Mouse (Mus musculus): ENCODE results near the gene Gm17617. TPM values are rescaled to one million over a fixed set of nuclear protein-coding genes. Genes with fewer than 3 reads are reported as not detected.

The Gm17617 gene
- total RNA-seq (2023): not detected

DNA sequence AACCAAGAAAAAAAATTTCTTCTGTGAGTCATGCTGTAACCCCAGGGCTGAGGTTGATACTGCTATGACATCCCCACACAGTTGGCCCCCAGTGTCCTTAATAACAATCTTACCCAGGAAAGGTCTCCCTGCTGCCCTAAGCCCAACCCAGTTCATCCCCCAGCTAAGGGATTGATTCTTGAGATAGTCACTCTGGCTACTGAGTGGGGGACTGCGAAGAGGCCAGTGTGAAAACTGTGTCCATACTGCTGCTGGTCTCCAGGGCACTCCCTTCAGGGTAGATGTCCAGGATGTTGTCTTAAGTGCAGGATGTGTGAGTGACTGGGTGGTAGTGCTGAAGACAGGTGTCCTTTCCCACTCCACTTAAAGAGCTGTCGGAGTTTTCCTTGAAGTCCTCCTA, at the start of gene Gm17617:
Gene Gm17617 (minus strand): TSS at position 101 of the 400 bp plus-strand sequence.

DNA sequence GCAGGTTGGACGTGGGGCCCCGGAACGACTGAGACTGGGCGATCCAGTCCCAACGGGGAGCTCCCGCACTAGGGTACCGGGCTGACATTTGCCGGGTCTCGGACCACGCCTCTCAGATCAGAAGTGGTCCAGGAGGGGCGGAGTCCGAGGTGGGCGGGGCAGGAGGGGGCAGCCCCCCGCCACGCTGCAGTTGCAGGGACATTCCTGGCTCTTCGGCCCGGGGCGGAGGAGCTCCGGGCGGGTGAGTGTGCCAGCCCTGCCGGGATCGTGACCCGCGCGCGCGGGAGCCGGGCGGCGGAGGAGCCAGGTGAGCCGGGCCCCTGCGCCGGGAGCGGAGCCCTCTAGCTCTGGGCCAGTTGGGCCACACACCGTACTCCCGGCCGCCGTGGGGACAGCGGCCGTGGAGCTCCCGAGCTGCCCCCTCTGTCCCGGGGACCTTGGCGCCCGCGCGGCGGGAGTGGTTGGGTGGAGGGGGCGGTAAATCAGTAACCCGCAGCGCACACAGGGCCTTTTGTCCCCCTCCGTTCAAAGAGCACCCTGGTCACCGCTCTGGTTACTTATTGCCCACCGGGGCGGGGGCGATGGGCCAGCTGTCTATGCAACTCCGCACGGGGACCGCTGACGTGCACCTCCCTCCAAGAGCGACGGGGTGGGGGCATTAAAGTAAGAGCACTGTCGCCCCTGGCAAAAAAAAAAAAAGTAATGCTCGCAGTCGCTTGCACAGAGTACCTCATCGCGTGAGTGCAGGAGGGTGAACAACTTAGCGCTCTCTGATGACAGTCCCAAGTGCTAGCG, 19.5 kb upstream of the Gm17617 start, which contains the start of gene Fgfr4:
Gene Fgfr4 (plus strand): TSS at position 20 of the 795 bp plus-strand sequence.

DNA sequence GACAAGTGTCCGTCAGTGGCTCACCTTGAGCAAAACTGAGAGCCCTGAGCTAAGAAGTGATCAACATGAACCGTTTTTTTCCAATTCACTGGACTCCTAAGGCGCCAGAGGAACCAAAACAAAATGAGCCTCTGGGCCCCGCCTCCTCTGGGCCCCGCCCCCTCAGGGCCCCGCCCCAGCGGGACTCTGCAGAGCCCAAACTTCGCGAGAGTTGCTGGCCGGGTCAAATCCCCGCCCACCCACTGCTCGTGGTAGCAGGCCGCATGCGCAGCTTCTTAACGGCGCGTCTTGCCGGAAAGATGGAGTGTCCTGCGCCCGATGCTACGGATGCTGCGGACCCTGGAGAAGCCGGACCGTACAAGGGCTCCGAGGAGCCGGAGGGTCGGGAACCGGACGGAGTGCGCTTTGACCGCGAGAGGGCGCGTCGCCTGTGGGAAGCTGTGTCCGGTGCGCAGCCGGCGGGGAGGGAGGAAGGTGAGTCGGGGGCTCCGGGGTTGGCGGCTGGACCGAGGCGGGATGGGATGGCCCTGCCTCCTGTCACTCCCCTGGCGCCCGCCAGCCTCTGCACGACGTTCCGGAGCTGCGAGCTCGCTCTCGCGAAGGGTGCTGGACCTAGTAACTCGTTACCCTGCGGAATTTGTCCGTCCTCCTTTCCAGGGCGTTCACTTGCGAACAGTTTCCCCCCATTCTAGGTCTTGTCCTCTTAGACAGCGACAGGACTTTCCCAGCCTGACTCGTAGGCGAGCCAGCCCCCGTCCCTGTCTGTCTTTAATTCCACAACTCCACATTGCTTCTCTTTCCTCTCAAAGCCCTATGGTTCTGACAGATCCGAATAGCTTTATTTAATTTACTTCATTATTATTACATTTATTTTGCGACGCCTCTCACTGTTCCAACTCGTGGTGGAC, 28.0 kb downstream of the Gm17617 start, which contains the start of gene Zfp346:
Gene Zfp346 (plus strand): TSS at position 267 of the 908 bp plus-strand sequence.

DNA sequence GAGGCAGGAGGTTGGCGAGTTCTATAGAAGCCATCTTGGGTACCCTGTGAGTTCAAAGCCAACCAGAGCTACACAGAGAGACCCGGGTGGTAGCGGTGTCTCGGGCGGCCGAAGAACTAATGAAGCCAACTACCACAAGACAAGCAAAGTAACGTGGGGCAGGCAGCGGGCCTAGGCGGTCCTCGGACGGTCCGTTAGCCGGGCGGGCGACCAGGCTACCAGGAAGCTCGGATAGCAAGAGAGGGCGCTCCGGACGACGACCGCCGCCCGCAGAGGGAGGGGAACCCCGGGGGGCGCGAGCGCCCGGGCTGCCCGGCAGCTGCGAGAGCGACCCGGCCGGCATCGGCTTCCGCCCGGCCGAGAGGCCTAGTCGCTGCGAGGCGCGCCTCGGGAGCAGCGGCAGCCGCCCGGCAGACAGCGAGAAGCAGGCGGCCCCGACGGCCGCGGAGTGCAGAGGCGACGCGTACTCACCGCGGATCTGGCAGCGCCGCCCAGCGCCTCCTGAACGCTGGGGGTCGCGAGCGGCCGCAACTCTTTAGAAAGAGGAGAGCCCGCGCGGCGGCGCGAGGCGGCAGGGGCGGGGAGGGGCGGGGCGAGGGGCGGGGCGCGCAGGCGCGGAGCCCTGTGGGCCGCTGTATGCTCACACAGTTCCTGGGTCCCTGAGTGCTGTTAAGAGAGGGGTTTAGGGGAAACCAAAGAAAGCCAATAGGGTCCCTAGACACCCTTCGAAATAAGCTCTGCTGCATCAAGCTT, 33.4 kb downstream of the Gm17617 start, which contains the start of gene Uimc1:
Gene Uimc1 (minus strand): TSS at position 575 of the 753 bp plus-strand sequence.

Other genes starting within 250 kb of the Gm17617 start
- under 1 TPM in 1 of 2 experiments, not detected in 1; 0.20 TPM for gene Unc5a, start 184.1 kb downstream of the Gm17617 start, total RNA-seq (2023)
- gene Hk3, start 112.2 kb downstream of the Gm17617 start, total RNA-seq (2023): 100 to 1,000 TPM; 388 to 393 TPM
- gene Uimc1, start 33.2 kb downstream of the Gm17617 start, total RNA-seq (2023): 10 to 100 TPM; 38.8 to 41.7 TPM
- 10 to 100 TPM in 1 of 2 experiments, 1 to 10 TPM in 1; 9.2 to 11.9 TPM for gene Zfp346, start 28.2 kb downstream of the Gm17617 start, total RNA-seq (2023)
- not detected for gene Fgfr4, start 19.1 kb upstream of the Gm17617 start, total RNA-seq (2023)
- gene Nsd1, start 76.2 kb upstream of the Gm17617 start, total RNA-seq (2023): 100 to 1,000 TPM in 1 of 2 experiments, 10 to 100 TPM in 1; 92.1 to 115 TPM
- 100 to 1,000 TPM; 202 to 217 TPM for gene Prelid1, start 187.0 kb upstream of the Gm17617 start, total RNA-seq (2023)
- 10 to 100 TPM; 71.5 to 92.3 TPM for gene Rab24, start 188.4 kb upstream of the Gm17617 start, total RNA-seq (2023)
- gene Mxd3, start 196.3 kb upstream of the Gm17617 start, total RNA-seq (2023): 10 to 100 TPM; 18.4 to 20.5 TPM
- 10 to 100 TPM; 78.0 to 83.3 TPM for gene Lman2, start 229.2 kb upstream of the Gm17617 start, total RNA-seq (2023)
- 100 to 1,000 TPM in 1 of 2 experiments, 10 to 100 TPM in 1; 92.7 to 109 TPM for gene Rgs14, start 236.2 kb upstream of the Gm17617 start, total RNA-seq (2023)